Mouse (Mus musculus): ENCODE measurements at regions not wholly inside any gene's neighbourhood (a gene's known extent, or its start where the extent isn't known, plus 50 kb on each side); places are given as distances from the start of the nearest gene placed in this dataset.

GRCm38 (mm10) chr5:4341956-4342355, 149.8 kb downstream of the Mterf1b start:
- TF ChIP-seq CHD2 (IDR thresholded peaks at IDR 0.05; ENCODE audit: low read depth, low read length) (no peak), HCFC1 (IDR thresholded peaks at IDR 0.05; ENCODE audit: borderline replicate concordance, insufficient read depth, low read length) (no peak)
